Mouse (Mus musculus) forebrain, embryonic 16.5 days (tissue): ENCODE measurements around the gene Gm20388. TPM values are rescaled to one million over a fixed set of nuclear protein-coding genes. Genes with fewer than 3 reads are reported as not detected.

Experiments used
- ATAC-seq: fragments of 200-750 bp; cut with Nextera tagmentation; 2 replicates; pipeline ENCODE4 v1.8.0; 2017; ENCODE audit warnings: mild to moderate bottlenecking, moderate library complexity
- H3K27ac ChIP-seq: fragments of 300-500 bp; sonication (generic); 2 replicates; pipeline ENCODE4 v1.5.1; 2014; ENCODE audit warnings: low read length, control low read depth
- H3K27me3 ChIP-seq: fragments of 300-500 bp; sonication (generic); replicated peaks from 2 replicates; pipeline ENCODE4 v1.6.1; 2014; ENCODE audit warnings: low read length; ENCODE audit not compliant: control insufficient read depth, insufficient read depth
- H3K36me3 ChIP-seq: fragments of 300-500 bp; sonication (generic); 2 replicates; pipeline ENCODE4 v1.6.1; 2014; ENCODE audit not compliant: control insufficient read depth, insufficient read depth
- H3K4me1 ChIP-seq: fragments of 300-500 bp; sonication (generic); replicated peaks from 2 replicates; pipeline ENCODE4 v1.6.1; 2014; ENCODE audit warnings: low read length; ENCODE audit not compliant: control insufficient read depth, insufficient read depth
- H3K4me2 ChIP-seq: fragments of 300-500 bp; sonication (generic); 2 replicates; pipeline ENCODE4 v1.6.1; 2014; ENCODE audit warnings: mild to moderate bottlenecking, low read length, control low read depth
- H3K4me3 ChIP-seq: fragments of 300-500 bp; sonication (generic); replicated peaks from 2 replicates; pipeline ENCODE4 v1.5.1; 2014; ENCODE audit warnings: mild to moderate bottlenecking, low read length, control low read depth
- H3K9ac ChIP-seq: fragments of 300-500 bp; sonication (generic); replicated peaks from 2 replicates; pipeline ENCODE4 v1.6.1; 2014; ENCODE audit warnings: low read depth, low read length, control low read depth
- H3K9me3 ChIP-seq: fragments of 300-500 bp; sonication (generic); 2 replicates; pipeline ENCODE4 v1.6.1; 2016; ENCODE audit warnings: low read length; ENCODE audit not compliant: control insufficient read depth
- WGBS: fragments of 180-500 bp; shearing (Covaris S2); extraction: QIAGEN DNeasy Blood & Tissue Kit; methylation state at CpG from one replicate; pipeline ENCODE4 v1.1.7; 2014; 5-methylcytosine and 5-hydroxymethylcytosine counted together
- polyA plus RNA-seq: library from polyadenylated mRNA; unstranded; fragments of >200 nt; fragmentation: Nextera tagmentation; extraction: Ambion mirVana; gene quantifications from 2 replicates; pipeline ENCODE4 v1.2.1, GENCODE M21; 2015

Gene Gm20388
- polyA plus RNA-seq, 1 experiment from 2014 or later = 4.7 TPM

DNA sequence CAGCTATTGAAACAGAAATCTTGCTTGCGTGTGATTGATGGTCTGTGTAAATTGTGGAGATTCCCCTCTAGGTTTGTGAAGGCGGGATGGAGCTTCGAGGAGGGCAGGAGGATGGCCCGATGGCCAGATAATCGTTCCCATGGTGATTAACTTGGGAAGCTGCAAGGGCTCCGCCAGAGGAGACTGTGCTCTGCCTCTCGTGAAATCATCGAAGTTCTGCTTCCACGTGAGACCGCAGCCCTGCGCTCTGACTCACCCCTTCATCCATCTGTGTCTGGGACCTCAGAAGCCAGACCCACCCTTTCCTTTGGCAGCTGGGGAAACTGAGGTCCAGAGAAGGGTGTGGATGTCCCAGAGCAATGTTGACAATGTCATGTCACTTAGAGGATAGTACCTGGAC, 2201.1 kb downstream of the Gm20388 start:
- H3K4me1 ChIP-seq = no peaks in the 10 kb centered on the region; the same call in 1 of the 2 replicates
- 74% methylated on average over 11 of the region's 11 CpGs for WGBS
- H3K4me3 ChIP-seq = no peak overlapping the region
- no peaks in the 10 kb centered on the region for H3K27me3 ChIP-seq
- H3K9ac ChIP-seq = no peak overlapping the region
- H3K9me3 ChIP-seq = no peaks in the 10 kb centered on the region
- ATAC-seq = no peak
- no peak overlapping the region for H3K27ac ChIP-seq
- no peak overlapping the region for H3K4me2 ChIP-seq
- no peaks in the 10 kb centered on the region for H3K36me3 ChIP-seq

GRCm38 (mm10) chr8:122112264-122112965, 2201.8 kb downstream of the Gm20388 start:
- Histone ChIP-seq H3K27ac (no peak overlapping the region), H3K9me3 (no peaks in the 10 kb centered on the region), H3K4me1 (no peaks in the 10 kb centered on the region), H3K4me3 (no peak overlapping the region), H3K27me3 (no peaks in the 10 kb centered on the region), H3K36me3 (no peaks in the 10 kb centered on the region), H3K4me2 (no peak overlapping the region), H3K9ac (no peak overlapping the region)
- 86% methylated on average over 14 of the region's 14 CpGs for WGBS
- no peak for ATAC-seq

DNA sequence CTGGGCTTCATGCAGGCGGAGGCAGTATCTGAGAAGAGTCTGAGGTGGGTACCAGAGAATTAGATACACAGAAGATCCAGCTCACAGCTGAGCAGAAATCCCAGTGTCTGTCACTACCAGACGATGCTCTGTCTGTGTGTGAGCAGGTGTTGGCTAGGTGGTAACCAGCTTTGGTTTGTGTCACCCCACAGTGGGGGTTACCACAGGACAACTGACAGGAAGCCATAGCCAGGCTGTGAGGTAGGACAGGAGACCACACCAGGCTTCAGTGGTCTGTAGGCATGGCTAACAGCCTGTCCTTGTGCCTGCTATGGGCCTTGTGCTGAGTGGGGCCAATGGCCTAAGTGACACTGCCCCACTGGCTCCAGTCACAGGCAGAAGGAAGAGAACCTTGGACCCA, 2204.2 kb downstream of the Gm20388 start:
- Histone ChIP-seq H3K27me3 (no peaks in the 10 kb centered on the region), H3K4me1 (no peaks in the 10 kb centered on the region)

DNA sequence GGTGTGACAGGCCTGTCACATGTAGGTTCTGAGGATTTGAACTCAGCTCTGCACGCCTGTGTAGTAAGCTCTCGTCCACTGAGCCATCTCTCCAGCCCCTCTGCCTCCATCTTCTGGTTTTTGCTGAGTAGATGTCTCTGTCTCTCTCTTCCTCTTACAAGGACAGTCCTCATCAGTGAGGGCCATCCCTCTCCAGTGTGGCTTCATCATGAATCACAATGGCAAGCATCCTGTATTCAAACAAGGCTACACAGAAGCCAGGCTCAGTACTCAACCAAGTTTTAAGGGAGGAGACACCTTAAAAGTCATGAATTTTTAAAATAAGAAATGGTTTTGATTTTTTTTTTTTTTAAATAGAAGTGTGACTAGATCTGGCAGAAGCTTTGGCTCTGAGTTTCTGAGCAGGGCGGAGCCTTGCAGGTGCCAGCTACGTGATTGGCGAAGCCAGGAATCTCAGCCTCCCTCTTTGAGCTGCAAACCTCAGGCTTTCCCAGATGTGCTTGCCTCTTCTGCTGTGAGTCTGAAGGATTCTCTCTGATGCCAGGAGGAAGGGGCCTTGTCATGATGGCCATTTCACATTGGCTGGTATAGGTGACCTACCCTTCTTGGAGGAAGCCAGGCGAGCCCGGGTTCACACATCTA, 2206.2 kb downstream of the Gm20388 start:
- Histone ChIP-seq H3K9me3 (no peaks in the 10 kb centered on the region), H3K4me2 (no peak overlapping the region), H3K4me1 (no peaks in the 10 kb centered on the region), H3K36me3 (no peaks in the 10 kb centered on the region), H3K4me3 (no peak overlapping the region), H3K9ac (no peak overlapping the region), H3K27me3 (no peaks in the 10 kb centered on the region), H3K27ac (no peak overlapping the region)
- 86% methylated on average over 7 of the region's 7 CpGs for whole genome bisulfite sequencing
- no peak for ATAC-seq

More for the DNA sequence above, 2204.2 kb downstream of the Gm20388 start:
- Histone ChIP-seq H3K9me3 (no peaks in the 10 kb centered on the region), H3K27ac (no peak overlapping the region), H3K9ac (no peak overlapping the region), H3K4me2 (no peak overlapping the region), H3K36me3 (no peaks in the 10 kb centered on the region), H3K4me3 (no peak overlapping the region)
- WGBS = 90% methylated on average over 2 of the region's 2 CpGs
- ATAC-seq = no peak

DNA sequence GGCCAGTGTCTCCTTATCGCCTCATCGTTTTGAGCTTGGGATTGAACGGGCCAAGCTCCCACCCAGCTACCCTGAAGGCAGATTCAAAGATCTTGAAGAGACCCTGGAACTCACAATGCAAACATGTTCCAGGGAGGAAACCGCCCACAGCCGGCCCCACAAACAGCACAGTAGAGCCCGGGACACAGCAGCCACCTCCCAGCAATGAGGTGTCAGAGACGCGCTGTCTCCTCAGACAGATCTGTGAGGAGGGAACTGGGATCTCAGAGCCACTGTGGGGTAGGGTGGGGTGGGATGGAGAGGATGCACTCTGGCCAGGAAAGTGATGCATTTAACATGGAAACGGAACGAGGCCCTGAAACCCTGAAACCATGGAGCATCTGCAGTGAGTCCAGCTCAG, 2207.5 kb downstream of the Gm20388 start:
- H3K27me3 ChIP-seq = no peaks in the 10 kb centered on the region
- no peak overlapping the region for H3K4me3 ChIP-seq
- no peaks in the 10 kb centered on the region for H3K4me1 ChIP-seq
- no peaks in the 10 kb centered on the region for H3K9me3 ChIP-seq
- no peaks in the 10 kb centered on the region for H3K36me3 ChIP-seq
- ATAC-seq = no peak
- no peak overlapping the region for H3K9ac ChIP-seq
- no peak overlapping the region for H3K4me2 ChIP-seq
- 85% methylated on average over 10 of the region's 10 CpGs for WGBS
- no peak overlapping the region for H3K27ac ChIP-seq

DNA sequence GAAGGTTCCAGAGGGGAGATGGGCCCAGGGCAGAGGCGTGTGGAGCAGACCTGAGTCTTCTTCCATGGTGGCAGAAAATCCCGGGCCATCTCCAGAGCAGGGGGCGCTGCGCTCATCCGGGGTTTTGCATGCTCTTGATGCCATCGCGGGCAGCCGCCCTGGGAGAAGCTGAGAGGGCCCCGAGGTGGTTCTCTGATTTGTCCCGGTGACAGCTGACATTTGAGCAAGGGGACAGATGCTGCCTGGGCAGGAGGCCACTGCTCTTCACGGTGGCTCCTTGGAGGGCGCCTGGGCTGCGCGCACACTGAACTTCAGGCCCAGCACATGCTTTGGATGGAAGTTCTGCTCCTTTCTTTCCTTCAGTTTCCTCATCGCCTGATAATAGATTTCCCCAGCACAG, 2207.9 kb downstream of the Gm20388 start:
- Histone ChIP-seq H3K9me3 (no peaks in the 10 kb centered on the region), H3K4me2 (no peak overlapping the region), H3K36me3 (no peaks in the 10 kb centered on the region), H3K4me1 (no peaks in the 10 kb centered on the region), H3K27me3 (no peaks in the 10 kb centered on the region), H3K9ac (no peak overlapping the region), H3K27ac (no peak overlapping the region), H3K4me3 (no peak overlapping the region)
- WGBS = 86% methylated on average over 15 of the region's 15 CpGs
- no peak for ATAC-seq

- Histone ChIP-seq H3K27me3 (no peaks in the 10 kb centered on the region), H3K9ac (no peak overlapping the region), H3K4me2 (no peak overlapping the region), H3K4me1 (no peaks in the 10 kb centered on the region), H3K4me3 (no peak overlapping the region), H3K36me3 (no peaks in the 10 kb centered on the region), H3K9me3 (no peaks in the 10 kb centered on the region), H3K27ac (no peak overlapping the region)
- ATAC-seq = no peak
- WGBS = 83% methylated on average over 3 of the region's 3 CpGs
These were observed 2213.7 kb downstream of the Gm20388 start for GRCm38 (mm10) chr8:122124326-122124725.

DNA sequence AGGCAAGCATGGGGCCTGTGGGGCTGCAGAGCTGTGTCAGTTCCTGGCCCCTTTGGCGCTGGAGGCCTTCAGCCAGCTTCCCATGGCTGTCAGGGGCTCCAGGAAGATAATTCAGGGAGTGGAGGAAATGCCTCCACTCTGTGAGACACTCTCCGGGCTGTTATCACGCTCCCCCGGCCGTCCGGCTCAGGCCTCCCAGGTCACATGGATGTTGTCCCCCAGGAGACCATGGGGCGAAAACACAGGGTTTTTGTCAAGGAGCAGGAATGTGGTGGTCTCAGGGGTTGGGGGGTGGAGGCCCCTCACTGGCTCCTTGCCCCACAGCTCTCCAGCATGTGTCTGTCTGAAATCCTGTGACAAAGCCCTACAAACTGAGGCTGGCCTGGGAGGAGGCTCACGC, 2216.0 kb downstream of the Gm20388 start:
- no peak for ATAC-seq
- no peak overlapping the region for H3K9ac ChIP-seq

DNA sequence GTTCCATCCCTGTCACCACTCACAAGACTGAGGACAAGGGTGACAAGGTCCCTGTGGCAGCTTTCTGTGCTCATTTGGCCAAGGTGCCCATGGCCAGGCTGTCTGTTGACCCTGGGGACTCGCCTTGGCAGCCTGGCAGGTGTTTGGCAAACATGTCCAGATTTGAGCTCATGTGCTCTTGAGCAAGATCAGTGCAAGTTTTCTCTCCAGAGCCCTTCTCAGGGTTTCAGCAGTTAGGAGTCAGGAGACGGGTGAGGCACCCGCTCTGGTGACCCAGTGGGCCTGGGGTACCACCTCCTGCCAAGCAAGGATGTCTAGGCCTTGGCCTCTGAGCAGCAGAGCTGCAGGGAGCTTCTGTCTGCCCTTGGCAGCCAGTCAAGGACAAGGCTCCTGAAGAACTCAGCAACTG, 2223.5 kb downstream of the Gm20388 start:
- Histone ChIP-seq H3K9ac (no peak overlapping the region), H3K4me1 (no peaks in the 10 kb centered on the region), H3K27me3 (no peaks in the 10 kb centered on the region), H3K27ac (no peak overlapping the region), H3K9me3 (no peaks in the 10 kb centered on the region), H3K4me3 (no peak overlapping the region), H3K4me2 (no peak overlapping the region), H3K36me3 (no peaks in the 10 kb centered on the region)
- ATAC-seq = no peak
- 72% methylated on average over 3 of the region's 3 CpGs for WGBS

More for the DNA sequence above, 2216.0 kb downstream of the Gm20388 start:
- no peak overlapping the region for H3K4me2 ChIP-seq
- H3K9me3 ChIP-seq = no peaks in the 10 kb centered on the region
- no peaks in the 10 kb centered on the region for H3K27me3 ChIP-seq
- H3K36me3 ChIP-seq = no peaks in the 10 kb centered on the region
- 80% methylated on average over 8 of the region's 8 CpGs for WGBS
- H3K27ac ChIP-seq = no peak overlapping the region
- no peaks in the 10 kb centered on the region for H3K4me1 ChIP-seq
- H3K4me3 ChIP-seq = no peak overlapping the region
